In the genomic region with DNA sequence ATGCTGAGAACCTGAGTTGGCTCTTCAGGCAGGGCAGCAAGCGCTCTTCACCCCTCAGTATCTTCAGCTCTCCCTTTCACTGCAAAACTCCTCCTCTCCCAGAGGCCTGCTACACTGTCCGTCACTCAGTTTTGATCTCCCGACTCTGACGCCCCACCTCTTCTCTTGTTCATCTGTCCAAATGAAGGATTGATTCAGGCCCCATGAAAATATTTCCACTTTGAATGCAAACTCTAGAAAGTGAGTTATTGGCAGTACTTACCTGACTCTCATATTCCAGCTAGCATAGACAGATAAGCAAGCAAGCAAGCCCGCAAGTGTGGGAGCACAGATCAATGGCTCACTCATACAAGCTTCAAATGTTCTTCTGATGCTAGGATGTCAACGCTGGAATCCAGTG, we compare ENCODE assay signal across 26 mouse cellular contexts.
"Had no signal": no experiment of that assay in that cellular context is flagged by ENCODE, and none has a peak within 500 bp of the region (broad histone marks: within the 10 kb centered on the region; RNA-seq: fewer than 3 reads in every experiment).

No protein-coding gene starts in this region.

- ATAC-seq: hindbrain, embryonic 16.5 days; inflammation-experienced regulatory T-cells, adult 6 months; intestine, postnatal 0 days had no signal

- H3K9me3 ChIP-seq: heart, embryonic 10.5 days; hindbrain, embryonic 10.5 days; hindbrain, embryonic 12.5 days; limb, embryonic 10.5 days; limb, embryonic 12.5 days; liver, embryonic 13.5 days had no signal

- H3K36me3 ChIP-seq: heart, embryonic 10.5 days; heart, embryonic 12.5 days; hindbrain, embryonic 10.5 days; hindbrain, embryonic 12.5 days; limb, embryonic 10.5 days; limb, embryonic 12.5 days; liver, embryonic 13.5 days had no signal

- DNase-seq: gastrocnemius, adult 2 months; gastrocnemius, postnatal 10 days; gastrocnemius, postnatal 25 days; heart, adult 18-20 months; heart, postnatal 10 days; heart, postnatal 4 days; kidney, adult 18-20 months; kidney, adult 8-10 months; kidney, postnatal 14 days; kidney, postnatal 36 days; layer of hippocampus, adult 9-11 months; layer of hippocampus, postnatal 36 days; liver; liver, embryonic 13.5 days had no signal

- H3K9ac ChIP-seq: heart, embryonic 12.5 days; hindbrain, embryonic 12.5 days; hindbrain, embryonic 14.5 days; limb, embryonic 12.5 days; liver, embryonic 13.5 days had no signal

- H3K4me3 ChIP-seq: gastrocnemius, adult 2 months; heart, embryonic 10.5 days; heart, embryonic 12.5 days; hindbrain, embryonic 10.5 days; hindbrain, embryonic 12.5 days; limb, embryonic 10.5 days; limb, embryonic 12.5 days; liver, embryonic 13.5 days had no signal

- H3K4me1 ChIP-seq: heart, embryonic 12.5 days; hindbrain, embryonic 10.5 days; hindbrain, embryonic 12.5 days; limb, embryonic 10.5 days; limb, embryonic 12.5 days; liver, embryonic 13.5 days had no signal

- H3K27ac ChIP-seq: gastrocnemius, adult 2 months; heart, embryonic 10.5 days; hindbrain, embryonic 10.5 days; hindbrain, embryonic 12.5 days; hindbrain, embryonic 14.5 days; kidney, postnatal 0 days; limb, embryonic 10.5 days; limb, embryonic 12.5 days; liver, embryonic 13.5 days had no signal

- H3K4me2 ChIP-seq: heart, embryonic 12.5 days; hindbrain, embryonic 12.5 days; hindbrain, embryonic 14.5 days; limb, embryonic 12.5 days; liver, embryonic 11.5 days; liver, embryonic 13.5 days had no signal

- H3K27me3 ChIP-seq: heart, embryonic 12.5 days; hindbrain, embryonic 12.5 days; limb, embryonic 12.5 days; liver, embryonic 13.5 days had no signal
